Mouse (Mus musculus): ENCODE data around the gene Sdk2.

DNA sequence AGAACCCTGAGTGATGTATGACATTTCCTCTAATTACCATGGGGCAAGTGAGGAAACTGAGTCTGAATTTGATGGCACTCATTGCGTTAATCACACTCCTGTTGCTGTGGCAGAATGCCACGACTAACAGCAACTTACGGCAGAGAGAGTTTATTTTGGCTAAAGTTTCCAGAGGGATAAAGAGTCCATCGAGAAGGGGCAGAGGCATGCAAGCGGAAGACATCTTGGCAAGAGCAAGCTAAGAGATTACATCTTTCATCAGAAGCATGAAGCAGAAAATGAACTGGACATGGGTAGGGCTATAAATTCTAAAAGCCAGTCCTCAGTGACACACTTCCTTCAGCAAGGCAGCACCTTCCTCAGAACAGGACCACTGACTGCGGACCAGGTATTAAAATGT is 85.8 kb downstream of the Sdk2 start:
- TF ChIP-seq CTCF (IDR thresholded peaks at IDR 0.05) = no peak
- no peak for TF ChIP-seq EP300 (IDR thresholded peaks at IDR 0.05)
